Mouse (Mus musculus): ENCODE data around the gene Gm17509. TPM values are rescaled to one million over a fixed set of nuclear protein-coding genes. Genes with fewer than 3 reads are reported as not detected.

Gene Gm17509
- polyA plus RNA-seq, 1 experiment, result 0.02 TPM

DNA sequence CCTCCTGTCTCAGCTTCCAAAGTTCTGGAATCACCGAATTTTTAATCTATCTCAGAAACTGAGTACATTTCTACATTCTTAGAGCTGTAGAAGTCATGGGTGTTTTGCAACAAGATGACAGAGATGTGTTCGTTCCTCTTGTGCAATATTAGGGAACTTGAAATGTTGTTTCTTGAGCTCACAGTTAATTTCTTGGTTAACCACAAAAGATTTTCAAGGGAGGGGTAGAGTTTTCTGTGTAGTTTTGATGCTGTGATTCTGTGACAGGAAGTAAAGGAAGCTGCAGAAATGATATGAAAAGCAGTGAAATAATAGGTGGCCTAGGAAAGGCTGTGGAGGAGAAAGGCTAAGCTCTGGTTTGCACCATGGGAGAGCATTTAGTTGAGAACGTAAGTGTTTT is 21.2 kb upstream of the Gm17509 start:
- Histone ChIP-seq H3ac (ENCODE audit: control insufficient read depth, insufficient read length) (no peak overlapping the region), H3K27me3 (ENCODE audit: control insufficient read depth, insufficient read depth, insufficient read length) (no peaks in the 10 kb centered on the region), H3K36me3 (ENCODE audit: control insufficient read depth, insufficient read depth) (no peaks in the 10 kb centered on the region), H3K79me2 (ENCODE audit: control insufficient read depth, insufficient read depth) (no peaks in the 10 kb centered on the region), H3K4me2 (ENCODE audit: low read depth) (no peak overlapping the region), H3K4me3 (no peak overlapping the region)
- no peak for TF ChIP-seq REST (IDR thresholded peaks at IDR 0.05; ENCODE audit: insufficient read depth, insufficient read length)
- no peak for TF ChIP-seq POLR2AphosphoS2 (IDR thresholded peaks at IDR 0.05; ENCODE audit: insufficient read length, low read depth)
- TF ChIP-seq TCF3 (IDR thresholded peaks at IDR 0.05; ENCODE audit: insufficient read length, low read depth), result no peak
- TF ChIP-seq MYOG (IDR thresholded peaks at IDR 0.05; ENCODE audit: control insufficient read depth in 1 of 3, insufficient read depth in 1 of 3, insufficient read length in 2 of 3, low read depth in 2 of 3), result no peak
- no peak for TF ChIP-seq TCF12 (IDR thresholded peaks at IDR 0.05; ENCODE audit: insufficient read depth, poor library complexity, severe bottlenecking)

- Histone ChIP-seq H3K79me2 (ENCODE audit: control insufficient read depth, insufficient read depth) (no peaks in the 10 kb centered on the region), H3K36me3 (ENCODE audit: control insufficient read depth, insufficient read depth) (no peaks in the 10 kb centered on the region), H3ac (ENCODE audit: control insufficient read depth, insufficient read length) (no peak overlapping the region), H3K27me3 (ENCODE audit: control insufficient read depth, insufficient read depth, insufficient read length) (no peaks in the 10 kb centered on the region), H3K4me2 (ENCODE audit: low read depth) (no peak overlapping the region), H3K4me3 (no peak overlapping the region)
- TF ChIP-seq POLR2A (IDR thresholded peaks at IDR 0.05; ENCODE audit: insufficient read length, low read depth) (no peak), SRF (IDR thresholded peaks at IDR 0.05; ENCODE audit: control insufficient read depth, insufficient read length, low read depth) (no peak), USF1 (IDR thresholded peaks at IDR 0.05; ENCODE audit: low read depth) (no peak), E2F4 (IDR thresholded peaks at IDR 0.05; ENCODE audit: insufficient read depth) (no peak), REST (IDR thresholded peaks at IDR 0.05; ENCODE audit: insufficient read depth, insufficient read length) (no peak), TCF3 (IDR thresholded peaks at IDR 0.05; ENCODE audit: insufficient read length, low read depth) (no peak), MYOG (IDR thresholded peaks at IDR 0.05; ENCODE audit: control insufficient read depth in 1 of 3, insufficient read depth in 1 of 3, insufficient read length in 2 of 3, low read depth in 2 of 3) (no peak), POLR2AphosphoS2 (IDR thresholded peaks at IDR 0.05; ENCODE audit: insufficient read length, low read depth) (no peak), MAX (IDR thresholded peaks at IDR 0.05; ENCODE audit: low read depth) (no peak), TCF12 (IDR thresholded peaks at IDR 0.05; ENCODE audit: insufficient read depth, poor library complexity, severe bottlenecking) (no peak), MYOD1 (IDR thresholded peaks at IDR 0.05; ENCODE audit: control insufficient read depth in 1 of 3, insufficient read length in 2 of 3, low read depth in 2 of 3) (no peak)
Measured at GRCm38 (mm10) chr13:117237111-117237510, 16.2 kb upstream of the Gm17509 start.

DNA sequence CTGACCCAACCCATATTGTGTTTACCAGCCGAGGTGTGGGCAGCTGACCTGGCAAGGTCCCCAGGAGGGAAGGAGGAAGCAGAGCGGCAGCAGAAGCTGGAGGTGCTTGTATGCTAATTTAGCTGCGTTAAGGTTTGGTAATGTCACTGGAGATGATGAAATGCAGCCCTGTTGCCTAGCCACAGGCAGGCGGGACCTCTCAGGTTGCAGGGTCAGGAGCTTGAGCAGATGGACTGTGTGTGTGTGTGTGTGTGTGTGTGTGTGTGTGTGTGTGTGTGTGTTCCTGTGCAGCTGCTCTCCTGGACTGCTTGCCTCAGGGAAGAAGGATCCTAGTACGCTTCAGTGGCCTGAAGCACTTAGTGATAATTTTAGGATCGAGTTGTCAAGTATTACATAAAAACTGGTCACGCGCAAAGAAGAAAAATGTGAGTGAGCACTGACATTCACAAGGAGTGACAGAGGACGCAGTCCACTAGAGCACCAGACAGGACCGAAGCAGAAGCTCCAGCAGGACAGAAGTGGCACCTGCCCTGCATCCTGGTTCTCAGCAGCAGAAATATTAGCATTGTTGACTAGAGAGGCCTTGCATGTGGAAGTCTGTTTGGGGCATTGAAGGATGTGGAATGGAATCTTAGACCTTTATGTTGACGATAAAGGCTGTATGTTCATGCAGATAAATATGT is 14.8 kb upstream of the Gm17509 start:
- Histone ChIP-seq H3ac (ENCODE audit: control insufficient read depth, insufficient read length) (no peak overlapping the region), H3K27me3 (ENCODE audit: control insufficient read depth, insufficient read depth, insufficient read length) (no peaks in the 10 kb centered on the region), H3K36me3 (ENCODE audit: control insufficient read depth, insufficient read depth) (no peaks in the 10 kb centered on the region), H3K4me3 (no peak overlapping the region), H3K79me2 (ENCODE audit: control insufficient read depth, insufficient read depth) (no peaks in the 10 kb centered on the region), H3K4me2 (ENCODE audit: low read depth) (peak overlapping the region; percentile 30)
- peak; percentile 76 to 93 (median 79) for TF ChIP-seq MYOD1 (IDR thresholded peaks at IDR 0.05; ENCODE audit: control insufficient read depth in 1 of 3, insufficient read length in 2 of 3, low read depth in 2 of 3)
- no peak for TF ChIP-seq POLR2AphosphoS2 (IDR thresholded peaks at IDR 0.05; ENCODE audit: insufficient read length, low read depth)
- no peak for TF ChIP-seq TCF3 (IDR thresholded peaks at IDR 0.05; ENCODE audit: insufficient read length, low read depth)
- TF ChIP-seq TCF12 (IDR thresholded peaks at IDR 0.05; ENCODE audit: insufficient read depth, poor library complexity, severe bottlenecking), result peak; percentile 25
- no peak for TF ChIP-seq REST (IDR thresholded peaks at IDR 0.05; ENCODE audit: insufficient read depth, insufficient read length)
- peak; percentile 81 to 83 (median 83) for TF ChIP-seq MYOG (IDR thresholded peaks at IDR 0.05; ENCODE audit: control insufficient read depth in 1 of 3, insufficient read depth in 1 of 3, insufficient read length in 2 of 3, low read depth in 2 of 3)
- TF ChIP-seq MAX (IDR thresholded peaks at IDR 0.05; ENCODE audit: low read depth), result no peak
- TF ChIP-seq E2F4 (IDR thresholded peaks at IDR 0.05; ENCODE audit: insufficient read depth), result no peak
- no peak for TF ChIP-seq USF1 (IDR thresholded peaks at IDR 0.05; ENCODE audit: low read depth)
- TF ChIP-seq CEBPB (IDR thresholded peaks at IDR 0.05; ENCODE audit: insufficient read depth, poor library complexity, severe bottlenecking), result 0 out of 2 replicates have a peak, but pooled peaks have one; percentile 32
- no peak for TF ChIP-seq POLR2A (IDR thresholded peaks at IDR 0.05; ENCODE audit: insufficient read length, low read depth)
- no peak for TF ChIP-seq SRF (IDR thresholded peaks at IDR 0.05; ENCODE audit: control insufficient read depth, insufficient read length, low read depth)

DNA sequence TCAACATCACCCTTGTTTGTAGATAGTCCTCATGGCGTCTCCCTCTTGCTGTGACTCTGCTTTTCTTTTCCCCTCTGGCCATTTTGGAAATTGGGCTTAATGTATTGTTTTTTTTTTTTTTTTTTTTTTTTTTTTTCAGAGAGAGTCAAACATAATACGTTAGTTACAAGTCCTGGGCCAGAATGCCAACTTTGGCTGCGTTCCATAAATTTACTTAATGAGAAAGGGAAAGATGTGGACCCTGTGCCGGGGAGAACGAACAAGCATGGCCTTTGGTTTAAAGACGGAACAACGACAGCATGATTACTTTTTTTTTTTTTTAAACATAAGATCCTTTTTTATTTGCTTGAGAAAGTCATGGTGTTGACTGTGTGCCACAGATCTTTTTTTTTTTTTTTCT is 13.6 kb upstream of the Gm17509 start:
- H3ac ChIP-seq (ENCODE audit: control insufficient read depth, insufficient read length), result no peak overlapping the region

DNA sequence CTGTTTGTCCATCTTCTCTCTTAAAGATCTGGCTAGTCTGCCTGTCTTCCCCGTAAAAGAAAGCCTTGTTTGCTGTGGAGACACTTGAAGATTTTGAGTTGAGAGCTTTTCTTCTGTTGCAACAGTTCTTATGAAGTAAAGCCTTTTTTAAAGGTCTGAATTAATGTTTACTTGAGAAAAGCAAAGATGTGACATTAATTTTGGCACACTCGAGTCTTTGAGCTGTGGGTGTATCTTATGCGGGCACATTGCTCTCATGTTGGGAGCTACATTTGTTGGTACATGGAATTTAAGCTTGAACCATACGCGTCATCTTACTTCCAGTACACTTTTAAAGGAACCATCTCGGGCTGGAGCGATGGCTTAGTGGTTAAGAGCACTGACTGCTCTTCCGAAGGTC is 12.9 kb upstream of the Gm17509 start:
- Histone ChIP-seq H3K36me3 (ENCODE audit: control insufficient read depth, insufficient read depth) (no peaks in the 10 kb centered on the region), H3ac (ENCODE audit: control insufficient read depth, insufficient read length) (no peak overlapping the region), H3K79me2 (ENCODE audit: control insufficient read depth, insufficient read depth) (no peaks in the 10 kb centered on the region), H3K4me3 (no peak overlapping the region), H3K4me2 (ENCODE audit: low read depth) (no peak overlapping the region), H3K27me3 (ENCODE audit: control insufficient read depth, insufficient read depth, insufficient read length) (no peaks in the 10 kb centered on the region)
- TF ChIP-seq USF1 (IDR thresholded peaks at IDR 0.05; ENCODE audit: low read depth), result no peak
- no peak for TF ChIP-seq TCF12 (IDR thresholded peaks at IDR 0.05; ENCODE audit: insufficient read depth, poor library complexity, severe bottlenecking)
- TF ChIP-seq MYOD1 (IDR thresholded peaks at IDR 0.05; ENCODE audit: control insufficient read depth in 1 of 3, insufficient read length in 2 of 3, low read depth in 2 of 3), result no peak
- TF ChIP-seq POLR2A (IDR thresholded peaks at IDR 0.05; ENCODE audit: insufficient read length, low read depth), result no peak
- TF ChIP-seq MYOG (IDR thresholded peaks at IDR 0.05; ENCODE audit: control insufficient read depth in 1 of 3, insufficient read depth in 1 of 3, insufficient read length in 2 of 3, low read depth in 2 of 3), result no peak
- no peak for TF ChIP-seq E2F4 (IDR thresholded peaks at IDR 0.05; ENCODE audit: insufficient read depth)
- no peak for TF ChIP-seq CEBPB (IDR thresholded peaks at IDR 0.05; ENCODE audit: insufficient read depth, poor library complexity, severe bottlenecking)
- no peak for TF ChIP-seq SRF (IDR thresholded peaks at IDR 0.05; ENCODE audit: control insufficient read depth, insufficient read length, low read depth)
- no peak for TF ChIP-seq TCF3 (IDR thresholded peaks at IDR 0.05; ENCODE audit: insufficient read length, low read depth)

More for the DNA sequence above, 13.6 kb upstream of the Gm17509 start:
- H3K4me3 ChIP-seq, result no peak overlapping the region
- H3K27me3 ChIP-seq (ENCODE audit: control insufficient read depth, insufficient read depth, insufficient read length), result no peaks in the 10 kb centered on the region
- no peaks in the 10 kb centered on the region for H3K36me3 ChIP-seq (ENCODE audit: control insufficient read depth, insufficient read depth)
- H3K4me2 ChIP-seq (ENCODE audit: low read depth), result no peak overlapping the region
- TF ChIP-seq USF1 (IDR thresholded peaks at IDR 0.05; ENCODE audit: low read depth) (no peak), TCF3 (IDR thresholded peaks at IDR 0.05; ENCODE audit: insufficient read length, low read depth) (no peak), CEBPB (IDR thresholded peaks at IDR 0.05; ENCODE audit: insufficient read depth, poor library complexity, severe bottlenecking) (no peak), SRF (IDR thresholded peaks at IDR 0.05; ENCODE audit: control insufficient read depth, insufficient read length, low read depth) (no peak)
- H3K79me2 ChIP-seq (ENCODE audit: control insufficient read depth, insufficient read depth), result no peaks in the 10 kb centered on the region

All from myocyte (in vitro differentiated cells).